Mouse (Mus musculus) right cerebral cortex, postnatal 4 days (tissue): Measurements from ENCODE around the gene Opn3.

Experiments
- DNase-seq: peaks from one replicate; pipeline ENCODE4 v3.0.0-alpha.2; 2022

The Opn3 gene

DNA sequence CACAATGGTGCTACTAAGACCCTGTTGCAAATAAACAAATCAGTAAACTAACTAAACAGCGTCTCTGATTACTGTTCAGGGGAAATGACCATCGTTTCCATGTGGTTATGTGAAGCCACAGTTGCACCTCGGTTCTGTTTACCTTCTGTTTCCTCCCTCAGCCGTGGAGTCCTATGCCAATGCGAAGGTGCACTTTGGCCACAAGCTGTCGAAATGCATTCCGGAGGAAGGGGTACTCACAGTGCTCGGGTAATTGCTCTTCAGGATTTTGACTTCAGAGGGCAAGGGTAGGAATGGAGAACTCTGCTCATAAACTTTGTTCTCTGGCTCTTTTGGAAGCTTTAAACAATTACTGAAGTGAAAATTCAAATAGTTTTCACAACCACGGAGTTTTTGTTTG lies 45.6 kb downstream of the Opn3 start:
- no peak for DNase-seq

DNA sequence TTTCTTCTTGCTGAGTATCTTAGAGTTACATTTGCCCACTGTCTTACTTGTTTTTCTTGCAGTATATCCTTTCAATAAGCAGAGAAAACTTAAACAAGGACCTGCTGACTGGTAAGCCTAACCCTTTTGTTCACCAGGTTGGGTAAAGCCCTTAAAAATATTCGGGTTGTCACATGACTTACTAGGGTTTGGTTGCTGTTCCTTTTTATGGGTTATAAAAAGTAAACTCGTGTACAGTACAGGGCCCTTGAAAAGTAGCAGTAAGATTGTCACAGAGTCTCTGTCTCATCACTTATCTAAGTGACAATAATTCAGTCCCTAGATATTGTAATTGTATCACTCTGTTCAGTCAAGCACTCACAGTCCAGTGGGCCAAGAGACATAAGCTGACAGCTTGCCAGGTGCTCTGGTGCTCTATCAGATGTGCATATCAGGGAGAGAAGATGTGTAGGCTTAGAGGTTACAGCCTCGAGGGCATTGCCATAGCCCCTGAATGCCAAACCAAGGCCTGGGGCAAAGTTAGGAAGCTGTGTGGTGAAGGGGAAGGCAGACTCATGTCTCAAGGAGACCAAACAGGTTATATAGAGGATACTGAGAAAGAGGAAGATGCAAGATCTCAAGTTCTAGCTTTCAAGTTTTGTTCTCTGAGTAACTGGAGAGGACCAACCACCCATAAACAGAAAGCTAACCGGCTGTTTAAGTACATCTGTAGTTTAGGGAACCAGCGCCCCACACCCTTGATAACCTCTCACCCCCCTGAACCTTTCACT lies 48.9 kb downstream of the Opn3 start:
- no peak for DNase-seq

DNA sequence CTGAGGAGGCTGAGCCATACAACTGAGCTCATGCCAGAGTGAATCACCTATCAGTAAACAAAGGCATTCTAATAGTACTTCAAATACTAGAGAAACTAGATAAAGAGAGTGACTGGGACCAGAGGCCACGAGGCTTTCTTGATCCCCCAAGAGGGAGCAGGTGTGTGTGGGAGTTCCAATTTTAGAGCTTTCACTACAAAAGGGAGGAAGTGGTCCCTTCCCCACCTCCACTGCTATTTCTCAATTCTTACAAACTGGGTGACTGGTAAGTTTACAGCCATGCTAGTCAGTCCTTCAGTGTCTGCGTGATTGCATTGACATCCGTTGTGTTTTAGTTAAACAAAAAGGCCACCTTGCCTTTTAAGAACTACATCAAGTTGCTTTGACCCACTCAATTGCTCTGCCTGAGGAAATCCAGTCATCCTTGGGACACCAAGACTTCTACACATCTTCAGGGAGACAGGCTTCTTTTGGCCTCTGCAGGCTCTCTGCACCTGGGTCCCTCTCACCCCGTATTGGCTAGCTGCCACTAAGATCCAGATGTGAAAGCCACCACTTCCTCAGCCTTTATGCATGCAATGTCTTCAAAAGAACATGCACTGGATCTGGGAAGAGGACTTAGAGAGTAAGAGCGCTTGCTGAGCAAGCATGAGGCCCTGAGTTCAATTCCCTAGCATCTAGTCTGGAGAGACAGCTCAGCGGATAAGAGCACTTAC lies 52.0 kb downstream of the Opn3 start:
- DNase-seq = no peak

DNA sequence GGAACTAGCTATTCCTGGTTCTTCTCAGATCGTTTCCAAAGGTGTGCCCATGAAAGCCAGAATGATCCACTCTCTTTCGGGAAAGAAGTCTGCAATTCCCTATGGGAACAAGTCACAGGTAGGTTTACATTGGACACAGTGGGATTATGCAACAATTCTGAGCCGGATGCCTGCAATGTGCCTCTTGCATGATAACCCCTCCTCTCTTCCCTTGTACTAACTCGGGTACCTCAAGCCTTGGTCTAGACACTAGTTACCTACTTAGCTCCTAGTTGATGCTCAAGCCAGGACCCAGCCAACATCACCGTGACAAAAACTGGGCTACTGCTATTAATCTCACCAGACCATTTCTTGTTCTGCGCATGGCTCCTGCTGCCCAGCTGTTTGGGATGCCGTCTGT lies 53.5 kb downstream of the Opn3 start:
- no peak for DNase-seq

DNA sequence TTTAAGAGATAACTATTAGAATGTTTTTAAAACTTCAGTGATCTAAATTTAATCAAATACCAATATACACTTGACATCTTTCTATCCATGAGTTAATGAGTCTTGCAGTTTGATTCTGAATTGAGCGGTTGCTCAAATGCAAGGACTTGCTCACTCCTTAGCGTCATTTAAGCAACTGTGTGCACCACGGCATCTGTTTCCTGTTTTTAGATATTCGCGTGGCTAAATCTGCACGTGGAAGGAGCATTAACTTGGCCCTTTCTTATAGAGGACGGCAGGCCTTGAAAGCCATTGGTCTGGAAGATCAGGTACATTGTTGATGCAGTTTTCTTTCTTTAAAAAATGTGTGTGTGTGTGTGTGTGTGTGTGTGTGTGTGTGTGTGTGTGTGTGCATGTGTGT lies 54.9 kb downstream of the Opn3 start:
- DNase-seq = no peak

DNA sequence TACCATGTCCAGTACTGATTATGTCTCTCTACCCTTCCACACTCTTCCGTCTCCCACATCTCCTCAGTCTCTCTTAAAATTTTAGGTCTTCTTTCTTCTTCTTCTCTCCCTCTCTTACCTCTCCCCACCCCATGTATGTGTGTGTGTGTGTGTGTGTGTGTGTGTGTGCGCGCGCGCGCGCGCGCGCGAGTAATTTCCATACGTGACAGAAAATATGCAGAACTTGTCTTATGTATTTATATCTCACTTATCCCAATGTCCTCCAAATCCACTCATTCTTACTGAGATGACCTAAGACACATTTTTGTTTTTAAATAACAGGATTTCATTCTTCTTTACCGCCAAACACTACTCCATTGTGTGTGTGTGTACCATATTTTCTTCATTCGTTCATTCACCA lies 60.1 kb downstream of the Opn3 start:
- no peak for DNase-seq

DNA sequence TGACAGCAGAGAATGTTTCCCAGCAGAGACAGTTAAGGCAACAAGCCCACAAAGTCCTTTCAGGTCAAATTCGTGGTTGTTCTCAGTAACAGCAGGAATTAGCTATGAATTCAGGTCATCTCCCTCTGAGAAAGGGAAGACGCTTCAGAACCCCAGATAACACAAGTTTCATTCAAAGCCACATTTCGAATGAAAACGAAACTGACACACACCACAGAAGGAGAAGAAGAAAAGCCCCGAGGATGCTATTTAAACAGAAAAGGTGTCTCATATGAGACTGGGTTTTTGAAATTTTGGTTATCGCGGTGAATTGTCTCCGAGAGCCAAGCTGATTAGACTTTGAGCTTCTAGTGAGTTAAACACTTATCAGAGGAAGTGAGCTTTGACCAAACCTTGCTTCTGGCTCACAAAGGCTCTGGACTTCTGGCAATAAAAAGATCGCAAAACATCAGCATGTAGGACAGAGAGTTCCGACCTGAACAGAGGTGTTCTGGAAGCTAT lies 60.8 kb downstream of the Opn3 start:
- no peak for DNase-seq

DNA sequence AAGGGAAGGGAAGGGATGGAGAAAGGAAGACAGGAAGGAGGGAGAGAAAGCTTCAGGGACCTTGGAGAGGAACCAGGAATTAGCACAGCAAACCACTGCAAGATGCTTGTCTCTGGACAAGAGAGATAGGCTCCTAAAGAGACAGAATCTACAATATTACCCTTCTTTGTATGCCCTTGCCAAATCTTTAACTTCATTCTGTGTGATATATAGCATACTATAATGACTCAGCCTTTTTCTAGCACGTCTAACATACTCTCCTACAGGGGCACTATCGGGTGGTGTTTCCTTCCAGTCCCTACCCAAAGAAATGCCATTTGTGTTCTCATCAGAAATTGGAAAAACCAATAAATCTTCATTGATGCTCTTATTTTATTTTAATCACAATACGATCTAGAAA lies 61.5 kb downstream of the Opn3 start:
- no peak for DNase-seq

DNA sequence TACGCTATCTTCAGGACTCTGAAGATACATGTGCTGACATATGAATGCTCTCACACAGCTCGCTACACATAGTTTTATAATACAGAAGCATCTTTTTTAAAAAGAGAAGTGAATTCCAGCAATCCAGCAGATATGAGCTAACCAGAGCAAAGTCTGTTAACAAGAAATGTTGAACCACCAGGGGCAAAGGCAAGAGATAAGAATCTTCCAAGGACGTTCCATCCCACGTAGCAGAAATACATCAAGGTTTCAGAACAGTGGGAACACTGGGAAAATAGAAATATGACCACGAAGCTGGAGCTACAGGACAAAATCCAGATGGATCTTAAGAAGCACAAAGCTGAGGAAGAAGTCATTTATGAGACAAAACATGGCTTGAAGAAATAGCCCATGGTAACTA lies 62.2 kb downstream of the Opn3 start:
- no peak for DNase-seq

DNA sequence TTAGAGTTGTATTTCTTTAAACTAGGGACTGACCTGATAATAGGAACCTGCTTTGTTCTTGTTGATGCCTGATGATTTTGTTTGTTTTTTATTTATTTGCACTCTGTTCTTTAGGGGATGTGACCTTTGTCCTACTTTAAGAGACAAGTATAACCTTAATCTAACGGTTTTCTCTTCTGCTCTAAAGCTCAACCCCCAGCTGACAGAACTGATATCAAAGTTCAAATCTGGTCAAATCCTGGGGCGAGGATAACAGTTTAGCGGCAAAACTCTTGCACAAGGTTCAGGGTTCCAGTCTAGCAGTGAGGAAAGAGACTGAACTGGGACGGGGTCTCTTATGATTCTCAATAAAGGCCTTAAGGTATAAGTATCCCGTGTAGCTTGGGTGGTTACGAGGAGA lies 63.3 kb downstream of the Opn3 start:
- DNase-seq = no peak

DNA sequence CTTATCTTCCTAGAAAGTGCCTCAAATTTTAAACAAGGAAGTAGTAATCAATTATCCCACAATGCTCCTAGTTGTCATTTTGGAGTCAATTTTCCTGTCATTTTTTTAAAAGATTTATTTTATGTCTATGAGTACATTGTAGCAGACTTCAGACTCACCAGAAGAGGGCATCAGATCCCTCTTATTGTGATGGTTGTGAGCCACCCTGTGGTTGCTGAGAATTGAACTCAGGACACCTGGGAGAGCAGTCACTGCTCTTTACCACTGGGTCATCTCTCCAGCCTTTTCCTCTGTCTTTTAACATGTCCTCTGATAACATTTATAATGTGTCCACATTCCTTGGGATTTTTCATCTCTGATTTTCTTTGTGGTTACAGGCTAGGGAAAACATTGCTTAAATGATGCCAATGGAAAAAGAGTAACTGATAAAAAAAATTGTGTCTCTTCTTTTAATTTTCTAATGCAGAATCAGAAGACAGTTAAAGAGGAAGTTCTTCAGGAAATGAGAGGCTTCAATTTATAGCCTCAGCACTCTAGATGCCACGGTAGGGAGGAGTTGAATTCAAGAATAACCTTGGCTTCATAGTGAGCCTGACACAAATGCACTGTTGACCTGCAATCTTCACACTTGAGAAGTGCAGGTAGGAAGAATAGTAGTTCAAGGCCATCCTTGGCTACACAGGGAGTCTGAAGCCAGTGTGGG lies 66.4 kb downstream of the Opn3 start:
- DNase-seq = no peak

DNA sequence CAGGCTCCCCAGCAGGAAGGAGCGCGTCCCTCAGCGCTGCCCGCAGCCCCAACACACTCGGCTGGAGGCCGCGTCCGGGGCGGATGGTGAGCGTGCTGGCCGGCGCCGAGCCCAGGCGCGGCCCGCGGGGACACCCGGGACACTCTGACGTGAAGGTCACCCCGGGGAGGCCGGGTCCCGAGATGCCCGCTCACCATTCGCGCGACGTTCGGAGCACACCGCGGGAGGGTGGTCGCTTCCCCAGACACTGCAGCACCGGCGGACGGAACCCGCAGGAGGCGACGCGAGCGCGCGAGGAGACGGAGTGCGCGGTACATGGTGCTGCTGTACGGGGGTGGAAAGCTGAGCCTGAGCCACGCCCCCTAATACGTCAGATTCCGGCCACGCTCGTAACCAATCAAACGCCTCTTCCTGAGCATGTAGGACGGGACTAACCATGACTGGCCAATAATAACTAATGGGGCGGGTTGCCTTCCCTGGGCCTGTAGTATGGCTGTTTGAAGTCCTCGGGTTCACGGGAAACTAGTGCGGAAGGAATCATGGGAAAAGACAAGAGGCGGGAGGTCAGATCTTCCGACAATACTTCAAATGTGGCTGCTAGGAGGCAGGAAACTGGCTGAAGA lies 67.2 kb downstream of the Opn3 start, which contains the start of gene Fh1:
Fh1 (minus strand) TSS at position 379 of the 623 bp plus-strand sequence.
- DNase-seq = peak; percentile 88

DNA sequence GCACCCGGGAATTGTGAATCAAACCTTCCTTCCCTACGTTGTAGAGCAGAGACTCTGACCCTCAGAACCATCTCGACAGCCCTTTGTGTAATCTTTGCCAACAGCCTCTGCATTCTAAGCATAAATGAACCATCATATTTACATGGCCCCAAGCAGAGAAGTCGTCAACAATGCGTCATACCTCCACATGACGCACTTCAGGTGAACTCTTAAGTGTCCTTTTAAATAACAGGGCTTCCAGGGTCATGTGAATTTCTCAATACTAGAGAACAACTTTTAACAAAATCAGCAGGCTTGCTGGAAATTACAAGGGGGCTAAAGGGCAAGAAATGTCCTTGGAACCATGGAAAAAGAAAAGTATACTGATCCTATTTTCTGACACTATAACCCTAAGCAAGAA lies 68.9 kb downstream of the Opn3 start:
- DNase-seq = no peak

DNA sequence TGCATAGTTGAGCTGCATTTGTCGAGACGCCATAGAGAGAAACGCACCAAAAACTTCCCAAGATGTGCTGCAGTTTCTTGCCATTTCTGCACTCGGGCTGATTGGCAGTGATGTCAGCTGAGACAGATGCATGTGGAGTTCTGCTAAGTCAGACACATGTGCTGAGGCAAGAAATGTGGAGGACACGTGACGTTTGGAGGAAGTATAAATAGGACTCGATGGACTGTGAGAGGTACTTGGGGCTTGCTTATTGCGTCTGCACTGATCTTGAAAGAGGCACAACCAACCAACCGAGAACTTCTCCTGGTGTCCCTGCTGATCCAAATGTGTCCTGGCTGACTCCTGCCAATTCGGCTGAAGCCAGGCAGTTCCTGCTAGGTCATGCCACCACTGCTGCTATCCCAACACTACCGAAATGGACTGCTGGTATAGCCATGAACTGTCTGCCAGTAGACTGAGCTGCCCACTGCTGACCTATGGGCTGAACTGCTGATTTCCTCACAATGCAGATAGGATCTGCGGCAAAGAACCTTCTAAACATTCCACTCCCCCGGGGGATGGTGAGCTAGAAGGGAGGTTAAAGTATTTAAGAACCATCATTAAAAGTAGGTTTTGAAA lies 72.7 kb downstream of the Opn3 start, which contains the start of gene Kmo:
Kmo (plus strand) TSS at position 568 of the 618 bp plus-strand sequence.
- DNase-seq = no peak

DNA sequence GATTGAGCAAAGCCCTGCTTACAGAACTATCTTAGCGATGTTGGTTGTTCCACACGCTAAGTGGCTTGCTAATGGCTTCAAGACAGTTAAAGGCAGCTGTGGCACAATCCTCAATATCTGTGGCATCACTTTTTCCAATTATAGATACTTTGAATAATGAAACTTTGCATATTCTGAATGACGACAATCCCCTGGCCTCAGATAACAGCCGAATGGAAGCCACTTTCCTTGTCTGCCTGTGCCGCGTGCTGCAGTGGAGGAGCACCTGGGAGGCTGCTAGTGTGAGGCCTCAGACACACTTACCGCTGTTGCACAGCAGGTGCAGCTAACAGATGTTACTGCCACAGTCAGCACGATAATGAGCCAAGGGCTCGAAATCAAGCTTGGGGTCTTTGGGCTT lies 77.6 kb downstream of the Opn3 start:
- no peak for DNase-seq
